Mouse (Mus musculus): ENCODE measurements at regions not wholly inside any gene's neighbourhood (a gene's known extent, or its start where the extent isn't known, plus 50 kb on each side); places are given as distances from the start of the nearest gene placed in this dataset.

DNA sequence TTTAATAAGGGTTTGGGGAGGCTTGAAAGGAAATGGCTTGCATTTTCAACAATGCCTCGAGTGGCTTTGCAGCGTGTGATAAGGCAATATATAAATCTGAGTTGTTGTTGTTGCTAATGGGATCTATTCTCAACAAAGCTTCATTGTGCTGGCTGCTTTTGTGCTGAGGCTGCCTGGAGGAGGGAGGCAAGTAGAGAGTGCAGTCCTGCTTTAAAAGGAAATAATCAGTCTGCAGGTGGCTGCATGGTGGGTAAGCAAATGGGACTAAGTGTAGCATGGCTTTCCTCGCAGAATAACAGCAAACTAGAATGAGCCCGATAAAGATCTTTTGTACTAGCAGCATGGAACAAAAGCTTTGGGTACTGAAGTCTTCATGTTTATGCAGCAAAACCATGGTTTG lies 257.4 kb upstream of the Negr1 start:
- WGBS, result 6% methylated on average over 4 of the region's 4 CpGs
- DNase-seq, result peak; percentile 40

DNA sequence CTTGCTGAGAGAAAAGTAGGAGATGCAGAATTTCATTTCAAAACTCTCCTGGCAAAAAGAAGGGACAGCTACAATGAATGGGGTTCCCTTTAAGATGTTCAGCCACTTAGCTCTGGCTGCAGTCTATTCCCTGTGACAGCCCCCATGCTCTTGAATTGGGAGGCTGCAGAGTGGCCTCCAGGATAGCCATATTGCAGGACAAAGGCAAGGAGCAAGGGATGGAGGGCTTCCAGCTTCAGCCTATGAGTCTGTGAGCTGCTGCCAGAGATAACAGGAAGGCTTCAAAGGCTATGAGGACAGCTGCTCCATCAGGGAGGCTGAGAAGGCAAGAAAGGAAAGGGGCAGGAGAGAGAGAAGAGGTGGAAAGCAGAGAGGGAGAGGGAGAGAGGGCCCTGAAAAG lies 256.5 kb upstream of the Negr1 start:
- Histone ChIP-seq H3K4me3 (replicated peaks; ENCODE audit: low read depth, low read length) (no peak overlapping the region), H3K36me3 (ENCODE audit: control insufficient read depth, insufficient read depth, low read length) (no peaks in the 10 kb centered on the region), H3K4me1 (ENCODE audit: control insufficient read depth, insufficient read depth, low read length) (peaks cover 9% of the 10 kb centered on the region), H3K9ac (replicated peaks; ENCODE audit: low read length) (no peak overlapping the region), H3K4me2 (ENCODE audit: low read length) (no peak overlapping the region), H3K27me3 (ENCODE audit: control insufficient read depth, insufficient read depth, low read length) (no peaks in the 10 kb centered on the region), H3K9me3 (ENCODE audit: control insufficient read depth, low read length) (no peaks in the 10 kb centered on the region), H3K27ac (replicated peaks; ENCODE audit: low read depth, low read length) (no peak overlapping the region)
- DNase-seq (no peak), ATAC-seq (ENCODE audit: low FRiP score, low TSS enrichment) (no peak)

More for the DNA sequence above, 257.4 kb upstream of the Negr1 start:
- Histone ChIP-seq H3K9me3 (ENCODE audit: control insufficient read depth, low read length) (no peaks in the 10 kb centered on the region), H3K9ac (replicated peaks; ENCODE audit: low read length) (no peak overlapping the region), H3K4me3 (replicated peaks; ENCODE audit: low read depth, low read length) (no peak overlapping the region), H3K27me3 (ENCODE audit: control insufficient read depth, insufficient read depth, low read length) (no peaks in the 10 kb centered on the region), H3K27ac (replicated peaks; ENCODE audit: low read depth, low read length) (0 out of 2 replicates have a peak overlapping the region, but pooled peaks have one; percentile 5), H3K4me2 (ENCODE audit: low read length) (no peak overlapping the region), H3K36me3 (ENCODE audit: control insufficient read depth, insufficient read depth, low read length) (no peaks in the 10 kb centered on the region), H3K4me1 (ENCODE audit: control insufficient read depth, insufficient read depth, low read length) (peaks cover 9% of the 10 kb centered on the region)
- ATAC-seq (ENCODE audit: low FRiP score, low TSS enrichment), result no peak

DNA sequence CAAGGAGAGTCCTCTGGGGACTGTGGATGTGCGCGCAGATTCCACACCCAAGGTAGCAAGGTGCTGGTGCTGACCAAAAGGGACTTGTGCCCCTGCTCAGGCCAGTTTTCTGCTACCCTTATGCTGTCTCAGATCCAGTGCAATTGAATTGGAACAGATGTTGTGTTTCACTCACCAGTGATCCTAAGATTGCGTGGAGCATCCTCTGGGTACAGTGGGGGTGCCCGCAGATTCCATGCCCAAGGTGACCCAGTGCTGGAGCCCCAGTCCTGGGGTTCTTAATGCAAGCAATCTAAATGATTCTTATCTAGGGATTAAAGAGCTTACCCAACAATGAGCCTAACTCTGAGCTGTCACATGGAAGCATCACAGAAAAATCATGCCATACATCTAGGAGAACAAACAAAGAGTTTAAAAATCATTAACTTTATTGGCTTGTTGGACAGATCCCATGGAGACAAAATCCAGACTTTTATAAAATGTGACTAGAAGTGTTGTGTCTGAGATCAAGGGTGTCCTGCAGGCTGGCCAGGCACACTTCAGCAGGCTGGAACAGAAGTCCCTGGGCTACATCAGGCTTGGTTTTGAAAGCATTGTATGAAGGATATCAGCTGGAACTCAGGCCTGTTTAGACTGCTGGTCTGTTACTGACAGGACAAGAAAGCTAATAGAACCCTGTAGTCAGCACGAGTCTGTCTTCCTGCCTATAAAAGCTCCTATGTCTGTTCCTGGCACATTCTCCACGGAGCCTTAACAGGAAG lies 226.4 kb upstream of the Negr1 start:
- no peak for ATAC-seq (ENCODE audit: low FRiP score, low TSS enrichment)

DNA sequence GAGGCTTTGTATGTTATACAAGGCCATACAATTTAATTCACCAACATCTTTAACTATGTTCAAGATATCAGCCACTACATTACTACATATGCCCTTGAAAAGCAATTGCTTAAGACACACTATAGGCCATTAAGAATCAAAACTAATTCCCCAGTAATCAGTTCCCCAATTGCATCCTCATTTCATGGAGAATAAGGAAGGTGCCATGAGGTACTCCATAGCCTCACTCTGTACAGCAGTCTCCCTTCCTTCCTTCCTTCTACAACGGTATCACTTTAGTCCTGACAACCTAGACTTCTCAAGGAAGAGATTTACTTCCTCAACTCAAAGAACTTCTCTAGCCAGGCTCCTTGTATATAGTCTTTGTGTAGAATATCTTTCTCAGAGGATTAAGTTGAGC lies 220.1 kb upstream of the Negr1 start:
- DNase-seq (no peak), ATAC-seq (ENCODE audit: low FRiP score, low TSS enrichment) (no peak)
- WGBS, result 89% methylated on average over 1 of the region's 1 CpGs
- Histone ChIP-seq H3K9me3 (ENCODE audit: control insufficient read depth, low read length) (no peaks in the 10 kb centered on the region), H3K27ac (replicated peaks; ENCODE audit: low read depth, low read length) (no peak overlapping the region), H3K36me3 (ENCODE audit: control insufficient read depth, insufficient read depth, low read length) (no peaks in the 10 kb centered on the region), H3K4me2 (ENCODE audit: low read length) (no peak overlapping the region), H3K4me3 (replicated peaks; ENCODE audit: low read depth, low read length) (no peak overlapping the region), H3K27me3 (ENCODE audit: control insufficient read depth, insufficient read depth, low read length) (no peaks in the 10 kb centered on the region), H3K4me1 (ENCODE audit: control insufficient read depth, insufficient read depth, low read length) (no peaks in the 10 kb centered on the region), H3K9ac (replicated peaks; ENCODE audit: low read length) (no peak overlapping the region)

More for the DNA sequence above, 226.4 kb upstream of the Negr1 start:
- no peaks in the 10 kb centered on the region for H3K36me3 ChIP-seq (ENCODE audit: control insufficient read depth, insufficient read depth, low read length)
- DNase-seq, result no peak
- no peak overlapping the region for H3K4me3 ChIP-seq (replicated peaks; ENCODE audit: low read depth, low read length)
- H3K9ac ChIP-seq (replicated peaks; ENCODE audit: low read length), result no peak overlapping the region
- WGBS, result 81% methylated on average over 6 of the region's 6 CpGs
- H3K27me3 ChIP-seq (ENCODE audit: control insufficient read depth, insufficient read depth, low read length), result no peaks in the 10 kb centered on the region
- H3K9me3 ChIP-seq (ENCODE audit: control insufficient read depth, low read length), result no peaks in the 10 kb centered on the region
- H3K27ac ChIP-seq (replicated peaks; ENCODE audit: low read depth, low read length), result no peak overlapping the region
- H3K4me1 ChIP-seq (ENCODE audit: control insufficient read depth, insufficient read depth, low read length), result no peaks in the 10 kb centered on the region
- H3K4me2 ChIP-seq (ENCODE audit: low read length), result no peak overlapping the region

DNA sequence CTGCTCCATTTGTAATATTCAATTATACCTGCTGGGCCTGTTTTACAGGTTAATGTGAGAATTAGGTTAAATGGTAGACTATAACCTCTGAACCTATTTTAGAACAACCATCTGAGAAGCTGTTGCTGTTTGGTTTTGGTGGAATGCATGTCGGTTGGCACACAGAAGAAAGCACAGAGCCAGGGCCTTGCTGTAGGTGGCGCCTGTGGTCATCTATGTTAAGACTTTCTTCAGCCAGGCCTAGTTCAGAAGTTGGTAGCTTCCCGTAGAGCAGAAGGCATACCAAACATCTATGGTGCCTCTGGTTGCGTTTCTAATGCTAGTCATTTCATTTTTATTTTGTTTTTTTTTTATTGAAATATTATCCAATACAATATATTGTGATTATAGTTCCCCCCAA lies 209.9 kb upstream of the Negr1 start:
- H3K4me2 ChIP-seq (ENCODE audit: low read length), result no peak overlapping the region
- H3K9me3 ChIP-seq (ENCODE audit: control insufficient read depth, low read length), result no peaks in the 10 kb centered on the region
- no peak overlapping the region for H3K9ac ChIP-seq (replicated peaks; ENCODE audit: low read length)
- H3K36me3 ChIP-seq (ENCODE audit: control insufficient read depth, insufficient read depth, low read length), result no peaks in the 10 kb centered on the region
- ATAC-seq (ENCODE audit: low FRiP score, low TSS enrichment) (no peak), DNase-seq (peak; percentile 26)
- H3K4me1 ChIP-seq (ENCODE audit: control insufficient read depth, insufficient read depth, low read length), result no peaks in the 10 kb centered on the region
- no peak overlapping the region for H3K4me3 ChIP-seq (replicated peaks; ENCODE audit: low read depth, low read length)
- no peak overlapping the region for H3K27ac ChIP-seq (replicated peaks; ENCODE audit: low read depth, low read length)
- no peaks in the 10 kb centered on the region for H3K27me3 ChIP-seq (ENCODE audit: control insufficient read depth, insufficient read depth, low read length)
- WGBS, result 62% methylated on average over 4 of the region's 4 CpGs

DNA sequence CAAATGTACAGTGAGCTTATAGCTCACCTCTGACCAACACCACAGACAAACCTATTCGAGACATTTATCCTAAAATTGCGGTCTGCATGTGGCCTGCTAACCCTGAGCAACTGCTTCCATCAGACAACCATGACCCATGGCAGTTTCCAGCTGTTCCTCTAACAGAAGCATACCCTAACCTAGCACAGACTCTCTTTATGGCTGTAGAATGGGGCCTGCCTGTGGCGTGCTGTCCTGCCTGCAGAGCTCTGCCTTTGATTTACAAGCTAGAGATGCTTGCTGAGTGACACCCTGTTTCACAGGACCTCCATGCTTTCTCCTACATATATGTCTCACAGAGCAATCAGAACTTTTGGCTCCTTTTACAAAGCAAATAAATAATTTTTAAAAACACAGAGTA lies 208.2 kb upstream of the Negr1 start:
- no peaks in the 10 kb centered on the region for H3K27me3 ChIP-seq (ENCODE audit: control insufficient read depth, insufficient read depth, low read length)
- H3K9ac ChIP-seq (replicated peaks; ENCODE audit: low read length), result no peak overlapping the region
- DNase-seq (no peak), ATAC-seq (ENCODE audit: low FRiP score, low TSS enrichment) (no peak)
- H3K4me1 ChIP-seq (ENCODE audit: control insufficient read depth, insufficient read depth, low read length), result no peaks in the 10 kb centered on the region
- H3K9me3 ChIP-seq (ENCODE audit: control insufficient read depth, low read length), result no peaks in the 10 kb centered on the region
- H3K27ac ChIP-seq (replicated peaks; ENCODE audit: low read depth, low read length), result no peak overlapping the region
- H3K4me3 ChIP-seq (replicated peaks; ENCODE audit: low read depth, low read length), result no peak overlapping the region
- H3K36me3 ChIP-seq (ENCODE audit: control insufficient read depth, insufficient read depth, low read length), result no peaks in the 10 kb centered on the region
- no peak overlapping the region for H3K4me2 ChIP-seq (ENCODE audit: low read length)
- WGBS, result 81% methylated on average over 3 of the region's 3 CpGs

DNA sequence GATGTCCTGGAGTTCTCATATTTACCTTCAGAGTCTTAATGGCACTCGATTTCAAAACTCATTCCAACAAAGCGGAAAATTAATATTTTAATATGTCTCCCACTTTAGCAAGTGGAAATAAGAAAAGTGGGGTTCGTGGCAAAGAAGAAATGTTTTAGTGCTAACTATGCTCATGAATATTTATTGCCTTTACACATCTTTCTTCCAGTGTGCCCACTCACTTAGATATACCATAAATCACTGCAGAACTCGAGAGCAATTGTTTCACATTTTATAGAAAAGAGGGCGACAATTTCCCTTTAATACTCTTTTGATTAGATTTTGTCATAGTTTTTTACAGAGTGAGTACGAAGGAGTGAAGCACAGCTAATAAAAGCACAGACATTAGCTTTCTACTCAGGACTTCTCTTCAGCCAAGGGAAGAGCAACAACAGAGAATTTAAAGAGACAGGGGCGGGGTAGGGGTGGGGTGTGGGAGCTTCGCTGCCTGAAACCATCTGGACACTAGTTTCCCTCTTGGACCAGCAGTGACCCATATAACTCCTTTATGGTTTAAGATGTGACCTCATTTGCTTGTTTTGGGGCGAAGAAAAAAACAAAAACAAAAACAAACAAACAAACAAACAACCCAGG lies 207.6 kb upstream of the Negr1 start:
- H3K4me2 ChIP-seq (ENCODE audit: low read length), result no peak overlapping the region
- no peak overlapping the region for H3K4me3 ChIP-seq (replicated peaks; ENCODE audit: low read depth, low read length)
- 75% methylated on average over 9 of the region's 9 CpGs for WGBS
- no peak overlapping the region for H3K27ac ChIP-seq (replicated peaks; ENCODE audit: low read depth, low read length)
- no peaks in the 10 kb centered on the region for H3K4me1 ChIP-seq (ENCODE audit: control insufficient read depth, insufficient read depth, low read length)
- no peak overlapping the region for H3K9ac ChIP-seq (replicated peaks; ENCODE audit: low read length)
- no peak for DNase-seq
- no peaks in the 10 kb centered on the region for H3K36me3 ChIP-seq (ENCODE audit: control insufficient read depth, insufficient read depth, low read length)
- no peak for ATAC-seq (ENCODE audit: low FRiP score, low TSS enrichment)
- no peaks in the 10 kb centered on the region for H3K9me3 ChIP-seq (ENCODE audit: control insufficient read depth, low read length)
- no peaks in the 10 kb centered on the region for H3K27me3 ChIP-seq (ENCODE audit: control insufficient read depth, insufficient read depth, low read length)

DNA sequence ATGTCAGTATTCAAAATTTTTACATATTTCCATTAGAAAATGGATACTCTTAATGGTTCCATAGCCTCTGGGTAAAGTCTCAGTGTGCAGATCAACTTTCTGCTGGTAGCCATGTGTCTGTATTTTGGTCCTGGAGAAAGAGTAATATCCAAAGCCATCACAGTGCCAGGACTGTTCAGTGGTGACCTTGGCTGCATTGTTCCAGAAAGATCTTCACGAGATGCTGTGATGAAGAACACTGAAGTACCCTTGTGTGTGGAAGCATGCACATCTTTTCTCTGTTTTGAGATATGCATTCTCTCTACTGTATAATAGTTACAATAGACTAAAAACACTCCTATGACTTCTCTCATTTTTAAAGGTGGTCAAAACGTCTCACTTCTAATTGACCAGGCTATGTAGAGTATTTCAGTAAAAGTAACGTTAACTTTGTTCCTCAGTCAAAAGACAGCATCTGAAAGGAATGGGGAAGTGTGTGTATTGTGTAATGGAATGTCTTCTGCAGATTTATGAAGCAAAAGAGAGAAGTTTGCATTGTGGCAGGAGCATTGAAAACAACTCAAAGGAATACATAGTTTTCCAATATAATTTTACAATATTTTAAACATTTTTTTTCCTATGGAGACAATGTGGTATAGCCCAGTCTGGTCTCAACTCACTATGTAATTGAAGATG lies 192.8 kb upstream of the Negr1 start:
- no peak overlapping the region for H3K4me3 ChIP-seq (replicated peaks; ENCODE audit: low read depth, low read length)
- H3K9ac ChIP-seq (replicated peaks; ENCODE audit: low read length), result no peak overlapping the region
- ATAC-seq (ENCODE audit: low FRiP score, low TSS enrichment), result no peak
- no peak overlapping the region for H3K4me2 ChIP-seq (ENCODE audit: low read length)
- H3K27me3 ChIP-seq (ENCODE audit: control insufficient read depth, insufficient read depth, low read length), result no peaks in the 10 kb centered on the region
- WGBS, result 81% methylated on average over 3 of the region's 3 CpGs
- H3K9me3 ChIP-seq (ENCODE audit: control insufficient read depth, low read length), result no peaks in the 10 kb centered on the region
- no peaks in the 10 kb centered on the region for H3K36me3 ChIP-seq (ENCODE audit: control insufficient read depth, insufficient read depth, low read length)
- H3K4me1 ChIP-seq (ENCODE audit: control insufficient read depth, insufficient read depth, low read length), result no peaks in the 10 kb centered on the region
- no peak for DNase-seq
- no peak overlapping the region for H3K27ac ChIP-seq (replicated peaks; ENCODE audit: low read depth, low read length)

DNA sequence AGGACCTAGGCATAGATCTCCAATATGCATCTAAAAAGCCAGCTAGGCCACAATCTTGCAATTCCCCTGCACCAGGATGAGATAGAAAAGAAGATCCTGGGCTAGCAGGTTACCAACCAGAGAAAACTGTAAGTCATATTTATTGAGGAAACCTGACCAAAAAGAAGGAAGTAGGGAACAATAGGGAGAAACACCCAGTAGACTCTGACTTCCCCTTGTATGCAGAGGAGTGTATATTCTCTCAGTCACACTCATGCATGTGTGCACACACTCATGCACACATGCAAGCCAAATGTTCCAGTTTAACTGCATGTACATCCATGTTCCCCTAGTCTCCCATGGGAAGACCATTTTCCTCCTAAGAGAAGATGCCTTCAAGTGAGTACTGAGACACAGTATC lies 184.9 kb upstream of the Negr1 start:
- no peak overlapping the region for H3K4me2 ChIP-seq (ENCODE audit: low read length)
- H3K4me1 ChIP-seq (ENCODE audit: control insufficient read depth, insufficient read depth, low read length), result no peaks in the 10 kb centered on the region
- ATAC-seq (ENCODE audit: low FRiP score, low TSS enrichment), result no peak
- no peak overlapping the region for H3K9ac ChIP-seq (replicated peaks; ENCODE audit: low read length)
- H3K27ac ChIP-seq (replicated peaks; ENCODE audit: low read depth, low read length), result no peak overlapping the region
- H3K9me3 ChIP-seq (ENCODE audit: control insufficient read depth, low read length), result no peaks in the 10 kb centered on the region
- H3K27me3 ChIP-seq (ENCODE audit: control insufficient read depth, insufficient read depth, low read length), result no peaks in the 10 kb centered on the region
- DNase-seq, result no peak
- H3K36me3 ChIP-seq (ENCODE audit: control insufficient read depth, insufficient read depth, low read length), result no peaks in the 10 kb centered on the region
- H3K4me3 ChIP-seq (replicated peaks; ENCODE audit: low read depth, low read length), result no peak overlapping the region
